Mouse (Mus musculus): ENCODE results near the gene Cryz.

DNA sequence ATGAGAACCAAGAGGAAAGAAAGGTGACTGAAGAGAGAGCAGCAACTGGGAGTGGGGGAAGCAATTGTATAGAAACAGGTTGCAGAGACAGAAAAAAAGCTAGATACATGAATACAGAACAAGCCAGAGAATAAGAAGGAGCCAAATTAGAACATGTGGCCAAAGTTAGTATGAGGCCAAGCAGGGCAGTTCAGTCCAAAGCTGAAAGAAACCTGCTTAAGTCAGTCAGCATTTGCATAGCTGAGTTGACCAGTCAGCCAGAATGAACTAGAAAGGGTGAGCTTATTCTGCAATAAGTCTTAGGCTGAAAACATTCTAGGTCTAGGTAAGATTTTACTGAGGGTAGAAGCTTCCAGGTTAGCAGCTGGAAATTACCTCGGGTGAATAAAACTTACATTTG is 11.4 kb downstream of the Cryz start:
- TF ChIP-seq POLR2A (IDR thresholded peaks at IDR 0.05; ENCODE audit: low read depth, low read length) (no peak), CTCF (IDR thresholded peaks at IDR 0.05; ENCODE audit: extremely low read depth, insufficient read depth, insufficient read length, insufficient replicate concordance) (no peak)
